Mouse (Mus musculus) ES-E14 (cell line): ENCODE results near the gene Ccnc. TPM values are rescaled to one million over a fixed set of nuclear protein-coding genes. Genes with fewer than 3 reads are reported as not detected.

Experiments
- DNase-seq: peaks from one replicate; pipeline ENCODE4 v3.0.0-alpha.2; 2013; ENCODE audit warnings: low read depth, low spot score
- H3K27ac ChIP-seq: 2 replicates; pipeline ENCODE4 v1.5.1; 2012; ENCODE audit warnings: low read depth, mild to moderate bottlenecking, low read length, moderate library complexity, mixed read lengths; ENCODE audit not compliant: poor library complexity, insufficient read depth, severe bottlenecking
- H3K36me3 ChIP-seq: 2 replicates; pipeline ENCODE4 v1.6.1; 2012; ENCODE audit warnings: mild to moderate bottlenecking, low read length, moderate library complexity, mixed read lengths; ENCODE audit not compliant: control insufficient read depth, poor library complexity, insufficient read depth, severe bottlenecking
- H3K4me1 ChIP-seq, 2 experiments: fragments of 150-350 bp in 1 of 2; sonication (generic) in 1 of 2; 2 replicates each; pipeline ENCODE4 v1.6.1; 2012; ENCODE audit warnings: low read length in 2 of 2, mild to moderate bottlenecking in 1 of 2, mixed read lengths in 1 of 2; ENCODE audit not compliant: control insufficient read depth in 2 of 2, insufficient read depth in 2 of 2, poor library complexity in 1 of 2
- H3K4me3 ChIP-seq, 2 experiments: fragments of 150-350 bp in 1 of 2; sonication (generic) in 1 of 2; 2 replicates each; pipeline ENCODE4 v1.5.1; 2012; ENCODE audit warnings: low read length in 2 of 2, low read depth in 1 of 2, mild to moderate bottlenecking in 1 of 2, mixed read lengths in 1 of 2; ENCODE audit not compliant: insufficient read depth in 1 of 2, poor library complexity in 1 of 2, severe bottlenecking in 1 of 2
- H3K9ac ChIP-seq: 2 replicates; pipeline ENCODE4 v1.6.1; 2012; ENCODE audit warnings: low read depth, mild to moderate bottlenecking, low read length, mixed read lengths; ENCODE audit not compliant: poor library complexity, insufficient read depth, severe bottlenecking
- H3K9me3 ChIP-seq: fragments of 150-350 bp; sonication (generic); 2 replicates; pipeline ENCODE4 v1.6.1; 2012; ENCODE audit warnings: low read depth, mild to moderate bottlenecking, low read length; ENCODE audit not compliant: control insufficient read depth, insufficient read depth
- CHD2 ChIP-seq: IDR thresholded peaks from 2 replicates; pipeline ENCODE4 v1.6.1; 2014; ENCODE audit warnings: mild to moderate bottlenecking, low read depth, low read length, inconsistent platforms
- HCFC1 ChIP-seq: IDR thresholded peaks from 2 replicates; pipeline ENCODE4 v1.6.1; 2012; ENCODE audit warnings: low read length, inconsistent platforms, borderline replicate concordance; ENCODE audit not compliant: insufficient read depth
- MAFK ChIP-seq: IDR thresholded peaks from 2 replicates; pipeline ENCODE4 v1.6.1; 2014; ENCODE audit warnings: mild to moderate bottlenecking, low read depth, low read length, inconsistent platforms; ENCODE audit not compliant: insufficient read depth
- ZC3H11A ChIP-seq: IDR thresholded peaks from 2 replicates; pipeline ENCODE4 v1.6.1; 2012; ENCODE audit warnings: low read depth, mild to moderate bottlenecking, inconsistent platforms, low read length, borderline replicate concordance
- ZNF384 ChIP-seq: IDR thresholded peaks from 2 replicates; pipeline ENCODE4 v1.6.1; 2012; ENCODE audit warnings: low read depth, low read length, inconsistent platforms
- in situ Hi-C, 2 experiments: fragments of 600-800 bp; cut with MboI; formaldehyde crosslinking; loops; one replicate each; pipeline ENCODE4 v1.15.1; 2025; ENCODE audit warnings: low sequenced_read_pairs in 2 of 2, inconsistent platforms in 1 of 2; ENCODE audit not compliant: unreplicated experiment in 2 of 2
- total RNA-seq: library from RNA; depleted of rRNA; stranded (reverse); fragments of 300-350 nt; gene quantifications from 2 replicates; pipeline ENCODE4 v1.2.3, GENCODE M21; 2012

The Ccnc gene
- total RNA-seq, 1 experiment, result 34.2 TPM

GRCm38 (mm10) chr4:21745723-21746122, 18.2 kb downstream of the Ccnc start:
- Histone ChIP-seq H3K9me3 (no peaks in the 10 kb centered on the region), H3K4me1 (peaks cover 0 to 2% of the 10 kb centered on the region in 2 experiments; a peak in 2 of 4 replicates), H3K36me3 (peaks cover 3% of the 10 kb centered on the region; the same call in 1 of the 2 replicates), H3K4me3 (no peak overlapping the region), H3K9ac (no peak overlapping the region), H3K27ac (no peak overlapping the region)
- in situ Hi-C loops, result no loop called here
- TF ChIP-seq ZC3H11A (no peak), HCFC1 (no peak), ZNF384 (no peak), CHD2 (no peak), MAFK (no peak)
- no peak for DNase-seq

- no peak for DNase-seq
- Histone ChIP-seq H3K27ac (peak overlapping the region; percentile 31; the same call in 1 of the 2 replicates), H3K36me3 (no peaks in the 10 kb centered on the region), H3K9me3 (no peaks in the 10 kb centered on the region), H3K9ac (no peak overlapping the region), H3K4me3 (no peak overlapping the region), H3K4me1 (peaks cover 0 to 10% of the 10 kb centered on the region in 2 experiments; a peak in 2 of 4 replicates)
- in situ Hi-C loops, result no loop called here
- TF ChIP-seq ZC3H11A (no peak), ZNF384 (no peak), CHD2 (no peak), MAFK (no peak), HCFC1 (no peak)
These were observed 27.8 kb downstream of the Ccnc start for GRCm38 (mm10) chr4:21755123-21755789.

GRCm38 (mm10) chr4:21758860-21759259, 31.4 kb downstream of the Ccnc start:
- H3K27ac ChIP-seq, result no peak overlapping the region
- in situ Hi-C loops, result no loop called here
- TF ChIP-seq HCFC1, result no peak
- no peak for TF ChIP-seq ZC3H11A
- peaks cover 0 to 10% of the 10 kb centered on the region in 2 experiments; a peak in 2 of 4 replicates for H3K4me1 ChIP-seq
- DNase-seq, result no peak
- H3K36me3 ChIP-seq, result no peaks in the 10 kb centered on the region
- no peak overlapping the region for H3K9ac ChIP-seq
- H3K9me3 ChIP-seq, result no peaks in the 10 kb centered on the region
- H3K4me3 ChIP-seq, result no peak overlapping the region

- no peak for DNase-seq
- Histone ChIP-seq H3K9ac (no peak overlapping the region), H3K4me3 (no peak overlapping the region), H3K9me3 (no peaks in the 10 kb centered on the region), H3K36me3 (no peaks in the 10 kb centered on the region), H3K27ac (no peak overlapping the region), H3K4me1 (0 out of 4 replicates have a peak, but pooled peaks cover 0 to 2% of the 10 kb centered on the region in 2 experiments)
- TF ChIP-seq HCFC1 (no peak), ZNF384 (no peak), ZC3H11A (no peak), CHD2 (no peak), MAFK (no peak)
- in situ Hi-C loops, result no loop called here
These were observed 34.1 kb downstream of the Ccnc start for GRCm38 (mm10) chr4:21761416-21762160.
